Mouse (Mus musculus) limb, embryonic 12.5 days (tissue): Measurements from ENCODE around the gene Cers3. TPM values are rescaled to one million over a fixed set of nuclear protein-coding genes. Genes with fewer than 3 reads are reported as not detected.

ENCODE experiments used
- ATAC-seq: fragments of 200-750 bp; cut with Nextera tagmentation; 2 replicates; pipeline ENCODE4 v1.8.0; 2017; ENCODE audit warnings: low read depth, moderate TSS enrichment; ENCODE audit not compliant: insufficient number of reproducible peaks, insufficient read depth, low FRiP score, low TSS enrichment
- H3K27ac ChIP-seq: fragments of 300-500 bp; sonication (generic); 2 replicates; pipeline ENCODE4 v1.5.1; 2016; ENCODE audit warnings: mild to moderate bottlenecking, moderate library complexity
- H3K27me3 ChIP-seq: fragments of 300-500 bp; sonication (generic); 2 replicates; pipeline ENCODE4 v1.6.1; 2016; ENCODE audit warnings: mild to moderate bottlenecking, moderate library complexity
- H3K36me3 ChIP-seq: fragments of 300-500 bp; sonication (generic); 2 replicates; pipeline ENCODE4 v1.6.1; 2016; ENCODE audit warnings: mild to moderate bottlenecking, moderate library complexity
- H3K4me1 ChIP-seq: fragments of 300-500 bp; sonication (generic); replicated peaks from 2 replicates; pipeline ENCODE4 v1.6.1; 2016
- H3K4me2 ChIP-seq: fragments of 300-500 bp; sonication (generic); 2 replicates; pipeline ENCODE4 v1.6.1; 2016; ENCODE audit warnings: mild to moderate bottlenecking, moderate library complexity
- H3K4me3 ChIP-seq: fragments of 300-500 bp; sonication (generic); replicated peaks from 2 replicates; pipeline ENCODE4 v1.5.1; 2016; ENCODE audit warnings: mild to moderate bottlenecking
- H3K9ac ChIP-seq: fragments of 300-500 bp; sonication (generic); replicated peaks from 2 replicates; pipeline ENCODE4 v1.6.1; 2016; ENCODE audit warnings: mild to moderate bottlenecking, moderate library complexity
- H3K9me3 ChIP-seq: fragments of 300-500 bp; sonication (generic); 2 replicates; pipeline ENCODE4 v1.6.1; 2016; ENCODE audit warnings: mild to moderate bottlenecking, moderate library complexity
- WGBS: fragments of 180-500 bp; shearing (Covaris S2); methylation state at CpG from one replicate; pipeline ENCODE4 v1.1.7; 2016; 5-methylcytosine and 5-hydroxymethylcytosine counted together
- polyA plus RNA-seq: library from polyadenylated mRNA; unstranded; fragments of >200 nt; fragmentation: Nextera tagmentation; extraction: Ambion mirVana; gene quantifications from 2 replicates; pipeline ENCODE4 v1.2.1, GENCODE M21; 2016

Gene Cers3
- polyA plus RNA-seq, 1 experiment from 2014 or later: 2.7 TPM

GRCm38 (mm10) chr7:66734993-66735392 is 8.3 kb upstream of the Cers3 start:
- no peak overlapping the region for H3K4me2 ChIP-seq
- no peak overlapping the region for H3K4me3 ChIP-seq
- H3K9ac ChIP-seq: no peak overlapping the region
- H3K36me3 ChIP-seq: no peaks in the 10 kb centered on the region
- no peaks in the 10 kb centered on the region for H3K9me3 ChIP-seq
- ATAC-seq: no peak
- H3K4me1 ChIP-seq: no peaks in the 10 kb centered on the region
- 93% methylated on average over 6 of the region's 6 CpGs for WGBS
- no peaks in the 10 kb centered on the region for H3K27me3 ChIP-seq
- H3K27ac ChIP-seq: no peak overlapping the region

- Histone ChIP-seq H3K4me3 (no peak overlapping the region), H3K36me3 (no peaks in the 10 kb centered on the region), H3K27me3 (no peaks in the 10 kb centered on the region), H3K9me3 (no peaks in the 10 kb centered on the region), H3K4me1 (no peaks in the 10 kb centered on the region), H3K27ac (no peak overlapping the region), H3K4me2 (no peak overlapping the region), H3K9ac (no peak overlapping the region)
- ATAC-seq: no peak
- 88% methylated on average over 4 of the region's 4 CpGs for WGBS
Measured at GRCm38 (mm10) chr7:66737418-66737817, 5.9 kb upstream of the Cers3 start.

GRCm38 (mm10) chr7:66741008-66741407 is 2.3 kb upstream of the Cers3 start:
- H3K27me3 ChIP-seq: no peaks in the 10 kb centered on the region
- no peak overlapping the region for H3K27ac ChIP-seq
- no peaks in the 10 kb centered on the region for H3K4me1 ChIP-seq
- H3K9ac ChIP-seq: no peak overlapping the region
- H3K9me3 ChIP-seq: no peaks in the 10 kb centered on the region
- no peak for ATAC-seq
- H3K4me2 ChIP-seq: no peak overlapping the region
- no peak overlapping the region for H3K4me3 ChIP-seq
- 87% methylated on average over 5 of the region's 5 CpGs for WGBS
- no peaks in the 10 kb centered on the region for H3K36me3 ChIP-seq

DNA sequence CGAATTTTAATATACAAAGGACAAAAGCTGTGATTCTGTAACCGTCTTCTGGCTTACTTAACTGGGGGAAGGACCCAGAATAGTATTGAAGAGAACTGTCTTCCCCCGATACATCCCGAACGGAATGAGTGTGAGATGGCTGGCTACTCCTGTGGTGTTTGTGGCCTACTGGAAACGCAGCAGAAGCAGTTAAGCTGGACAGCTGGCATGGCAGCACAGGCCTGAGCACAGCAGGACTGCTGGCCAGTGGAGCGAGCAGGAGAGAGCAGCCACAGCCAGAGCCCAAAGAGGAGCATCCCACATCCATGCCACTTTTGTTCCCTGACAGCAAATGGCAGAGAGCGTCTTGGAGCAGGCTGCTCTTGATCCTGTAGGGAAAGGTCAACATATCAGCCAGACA is 1.9 kb upstream of the Cers3 start:
- Histone ChIP-seq H3K4me3 (no peak overlapping the region), H3K9ac (no peak overlapping the region), H3K36me3 (no peaks in the 10 kb centered on the region), H3K27me3 (no peaks in the 10 kb centered on the region), H3K4me1 (no peaks in the 10 kb centered on the region), H3K27ac (no peak overlapping the region), H3K4me2 (no peak overlapping the region), H3K9me3 (no peaks in the 10 kb centered on the region)
- WGBS: 69% methylated on average over 8 of the region's 8 CpGs
- no peak for ATAC-seq

GRCm38 (mm10) chr7:66746972-66747371 is 3.7 kb downstream of the Cers3 start:
- 86% methylated on average over 7 of the region's 7 CpGs for WGBS
- Histone ChIP-seq H3K4me2 (no peak overlapping the region), H3K27me3 (no peaks in the 10 kb centered on the region), H3K4me1 (peaks cover 8% of the 10 kb centered on the region; the same call in 1 of the 2 replicates), H3K27ac (no peak overlapping the region), H3K4me3 (no peak overlapping the region), H3K9me3 (no peaks in the 10 kb centered on the region), H3K9ac (no peak overlapping the region), H3K36me3 (no peaks in the 10 kb centered on the region)
- no peak for ATAC-seq

- Histone ChIP-seq H3K4me3 (no peak overlapping the region), H3K4me1 (peaks cover 8% of the 10 kb centered on the region), H3K27me3 (no peaks in the 10 kb centered on the region), H3K9me3 (no peaks in the 10 kb centered on the region), H3K27ac (0 out of 2 replicates have a peak overlapping the region, but pooled peaks have one; percentile 37), H3K4me2 (no peak overlapping the region), H3K36me3 (no peaks in the 10 kb centered on the region), H3K9ac (no peak overlapping the region)
- ATAC-seq: no peak
- WGBS: 65% methylated on average over 1 of the region's 1 CpGs
Measured at GRCm38 (mm10) chr7:66749998-66750397, 6.7 kb downstream of the Cers3 start.

DNA sequence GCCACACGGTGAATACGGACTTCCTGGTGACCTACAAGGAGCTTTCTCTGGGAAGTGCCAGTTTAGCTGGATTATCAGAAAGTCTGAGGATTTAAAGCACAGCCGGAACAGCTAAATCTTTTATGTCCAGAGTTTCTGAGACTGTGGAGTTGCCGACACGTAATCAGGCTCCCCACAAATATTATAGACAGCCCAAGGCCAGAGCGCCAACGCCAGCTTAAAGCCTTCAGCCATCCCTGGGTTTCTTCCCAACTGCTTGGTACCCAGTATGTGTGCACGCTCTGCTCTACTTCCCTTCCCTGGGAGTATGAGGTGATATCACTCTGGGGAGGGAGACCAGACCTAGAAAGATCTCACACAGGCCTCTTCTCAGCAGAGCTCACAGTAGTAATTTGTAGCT is 10.5 kb downstream of the Cers3 start:
- Histone ChIP-seq H3K36me3 (no peaks in the 10 kb centered on the region), H3K27ac (no peak overlapping the region), H3K9ac (no peak overlapping the region), H3K4me3 (no peak overlapping the region), H3K9me3 (no peaks in the 10 kb centered on the region), H3K4me1 (peaks cover 11% of the 10 kb centered on the region), H3K4me2 (no peak overlapping the region), H3K27me3 (no peaks in the 10 kb centered on the region)
- no peak for ATAC-seq
- 68% methylated on average over 8 of the region's 8 CpGs for WGBS

DNA sequence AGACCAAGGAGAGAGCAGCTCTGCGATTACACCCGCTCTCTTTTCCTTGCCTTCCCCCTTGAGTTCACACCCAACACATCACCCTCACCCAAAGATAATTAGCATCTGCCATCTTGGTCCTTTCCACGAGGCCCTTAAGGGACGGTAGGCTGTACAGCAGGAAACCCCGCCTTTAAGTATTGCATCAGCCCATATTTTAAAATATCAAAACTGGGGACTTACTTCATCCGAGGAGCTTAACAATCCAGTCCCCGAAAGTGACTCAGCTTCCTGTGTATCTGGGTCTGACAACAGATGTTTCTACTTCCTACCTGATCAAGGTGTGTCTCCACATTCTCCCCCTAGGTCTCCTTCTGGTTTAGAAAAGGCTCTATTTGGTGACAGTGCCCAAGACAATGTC is 12.3 kb downstream of the Cers3 start:
- WGBS: 85% methylated on average over 7 of the region's 7 CpGs
- H3K27me3 ChIP-seq: no peaks in the 10 kb centered on the region
- no peaks in the 10 kb centered on the region for H3K9me3 ChIP-seq
- peaks cover 4% of the 10 kb centered on the region for H3K4me1 ChIP-seq
- H3K4me3 ChIP-seq: no peak overlapping the region
- no peak for ATAC-seq
- H3K27ac ChIP-seq: no peak overlapping the region
- no peak overlapping the region for H3K9ac ChIP-seq
- H3K36me3 ChIP-seq: no peaks in the 10 kb centered on the region
- no peak overlapping the region for H3K4me2 ChIP-seq

DNA sequence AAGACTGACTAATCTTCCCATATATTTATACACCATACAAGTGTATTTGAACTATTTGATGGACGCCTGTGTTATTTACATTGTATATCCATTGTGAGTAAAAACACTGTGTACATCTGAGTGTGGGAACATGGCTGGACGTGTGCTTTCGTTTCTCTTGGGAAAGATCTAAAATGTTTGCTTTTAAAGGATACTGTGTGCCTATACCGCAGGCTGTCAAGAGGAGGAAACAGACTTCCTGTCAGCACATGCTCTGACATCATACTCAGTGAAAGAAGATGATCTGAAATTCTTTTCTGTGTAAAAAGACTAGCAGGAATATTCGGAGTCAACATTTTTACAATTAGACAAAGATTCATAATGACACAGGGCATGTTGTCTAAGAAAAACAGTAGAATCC is 26.6 kb downstream of the Cers3 start:
- 75% methylated on average over 5 of the region's 5 CpGs for WGBS
- H3K9ac ChIP-seq: no peak overlapping the region
- no peaks in the 10 kb centered on the region for H3K9me3 ChIP-seq
- no peaks in the 10 kb centered on the region for H3K36me3 ChIP-seq
- ATAC-seq: no peak
- no peak overlapping the region for H3K4me2 ChIP-seq
- H3K4me3 ChIP-seq: no peak overlapping the region
- no peak overlapping the region for H3K27ac ChIP-seq
- H3K4me1 ChIP-seq: 0 out of 2 replicates have a peak, but pooled peaks cover 3% of the 10 kb centered on the region
- H3K27me3 ChIP-seq: no peaks in the 10 kb centered on the region

DNA sequence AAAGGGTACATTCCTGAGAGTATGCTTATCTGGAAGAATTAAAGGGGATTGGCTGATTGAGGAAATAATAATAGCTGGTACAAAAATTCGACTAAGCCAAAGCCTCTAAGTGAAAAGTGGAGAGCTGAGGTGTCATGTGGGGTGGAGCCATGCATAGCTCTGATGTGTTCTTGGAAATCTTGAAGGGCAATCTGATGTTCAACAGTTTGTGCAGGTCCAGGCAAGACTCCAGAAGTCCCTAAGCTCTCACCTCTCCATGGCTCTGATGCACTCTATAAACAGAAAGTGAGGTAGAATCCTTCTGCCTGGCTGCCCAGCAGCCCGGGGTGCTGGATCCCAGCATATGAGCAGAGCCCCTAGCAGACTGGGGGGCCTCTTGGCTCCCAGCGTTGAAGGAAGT is 27.4 kb downstream of the Cers3 start:
- Histone ChIP-seq H3K4me3 (no peak overlapping the region), H3K4me1 (0 out of 2 replicates have a peak, but pooled peaks cover 3% of the 10 kb centered on the region), H3K4me2 (no peak overlapping the region), H3K9ac (no peak overlapping the region), H3K27ac (no peak overlapping the region), H3K9me3 (no peaks in the 10 kb centered on the region), H3K36me3 (no peaks in the 10 kb centered on the region), H3K27me3 (no peaks in the 10 kb centered on the region)
- WGBS: 80% methylated on average over 3 of the region's 3 CpGs
- no peak for ATAC-seq

- no peak for ATAC-seq
- Histone ChIP-seq H3K36me3 (no peaks in the 10 kb centered on the region), H3K9ac (no peak overlapping the region), H3K27me3 (no peaks in the 10 kb centered on the region), H3K4me2 (no peak overlapping the region), H3K4me1 (0 out of 2 replicates have a peak, but pooled peaks cover 3% of the 10 kb centered on the region), H3K4me3 (no peak overlapping the region), H3K9me3 (no peaks in the 10 kb centered on the region), H3K27ac (no peak overlapping the region)
- 78% methylated on average over 6 of the region's 6 CpGs for WGBS
Measured at GRCm38 (mm10) chr7:66771252-66771651, 27.9 kb downstream of the Cers3 start.

DNA sequence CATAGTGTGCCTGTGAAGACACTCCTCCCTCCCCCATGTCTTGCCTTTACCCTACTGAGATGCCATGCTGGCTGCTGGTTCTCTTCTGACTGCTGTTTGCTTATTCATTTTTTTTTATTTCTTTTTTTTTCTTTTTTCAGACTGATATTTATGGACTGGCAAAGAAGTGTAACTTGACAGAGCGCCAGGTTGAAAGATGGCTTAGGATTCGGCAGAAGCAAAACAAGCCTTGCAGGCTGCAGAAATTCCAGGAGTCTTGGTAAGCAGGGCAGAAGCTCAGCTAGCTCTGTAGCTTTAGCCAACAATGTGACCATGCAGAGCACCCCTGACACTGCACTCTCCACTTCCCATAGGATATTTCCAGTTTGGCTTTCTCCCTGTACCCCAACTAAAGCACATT is 36.1 kb downstream of the Cers3 start:
- no peak for ATAC-seq
- Histone ChIP-seq H3K27me3 (no peaks in the 10 kb centered on the region), H3K36me3 (no peaks in the 10 kb centered on the region), H3K4me1 (0 out of 2 replicates have a peak, but pooled peaks cover 4% of the 10 kb centered on the region), H3K9ac (no peak overlapping the region), H3K4me3 (no peak overlapping the region), H3K4me2 (no peak overlapping the region), H3K27ac (0 out of 2 replicates have a peak overlapping the region, but pooled peaks have one; percentile 1), H3K9me3 (no peaks in the 10 kb centered on the region)
- 66% methylated on average over 2 of the region's 2 CpGs for WGBS
